Mouse (Mus musculus) liver, postnatal 0 days (tissue): ENCODE data around the gene Cnst.
A peak's percentile ranks its signal among the peaks of the same experiment; 100 is the strongest.

Experiments used
- CTCF ChIP-seq: sonication (generic); IDR thresholded peaks from 2 replicates; pipeline ENCODE4 v1.5.1; 2016; ENCODE audit warnings: antibody characterized with exemption, low read depth
- EP300 ChIP-seq: IDR thresholded peaks from 2 replicates; pipeline ENCODE4 v1.6.1; 2016; ENCODE audit warnings: antibody characterized with exemption, low read depth, mild to moderate bottlenecking

DNA sequence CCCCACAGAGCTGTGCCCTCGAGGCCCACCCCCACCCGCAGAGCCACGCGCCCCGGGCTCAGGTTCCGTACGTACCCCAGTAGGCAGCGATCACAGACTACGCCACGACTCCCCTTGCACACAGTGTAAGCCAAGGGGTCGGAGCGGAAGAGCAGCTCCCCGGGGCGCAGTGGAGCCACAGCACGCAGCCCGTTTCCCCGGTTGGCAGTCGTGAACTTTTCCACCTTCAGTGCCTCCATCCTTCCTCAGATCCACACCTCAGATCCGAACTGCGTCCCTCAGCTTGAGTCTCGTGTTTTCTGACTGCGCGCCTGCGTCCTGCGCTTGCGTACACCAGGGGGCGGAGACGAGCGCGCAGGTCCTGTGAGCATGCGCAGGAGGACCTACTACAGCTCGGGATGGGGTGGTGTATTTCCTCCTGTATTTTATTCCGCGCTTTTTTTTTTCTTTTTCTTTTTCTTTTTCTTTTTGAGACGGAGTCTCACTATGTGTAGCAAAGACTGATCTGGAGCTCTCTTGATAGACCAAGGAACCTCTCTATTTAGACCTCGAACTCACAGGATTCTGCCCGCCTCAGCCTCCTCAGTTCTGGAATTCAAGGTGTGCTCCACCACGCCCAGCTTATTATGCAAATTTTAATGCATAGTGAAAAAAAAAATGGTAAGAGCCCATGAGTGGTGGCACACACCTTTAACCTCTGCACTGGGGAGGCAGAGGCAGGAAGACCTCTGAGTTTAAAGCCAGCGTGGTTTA is 28.3 kb upstream of the Cnst start, which contains the start of gene Smyd3:
- TF ChIP-seq CTCF, result peak; percentile 92
- TF ChIP-seq EP300, result no peak
